Mouse (Mus musculus): ENCODE results near the gene Egln2.
A peak's percentile ranks its signal among the peaks of the same experiment; 100 is the strongest.

Gene Egln2

DNA sequence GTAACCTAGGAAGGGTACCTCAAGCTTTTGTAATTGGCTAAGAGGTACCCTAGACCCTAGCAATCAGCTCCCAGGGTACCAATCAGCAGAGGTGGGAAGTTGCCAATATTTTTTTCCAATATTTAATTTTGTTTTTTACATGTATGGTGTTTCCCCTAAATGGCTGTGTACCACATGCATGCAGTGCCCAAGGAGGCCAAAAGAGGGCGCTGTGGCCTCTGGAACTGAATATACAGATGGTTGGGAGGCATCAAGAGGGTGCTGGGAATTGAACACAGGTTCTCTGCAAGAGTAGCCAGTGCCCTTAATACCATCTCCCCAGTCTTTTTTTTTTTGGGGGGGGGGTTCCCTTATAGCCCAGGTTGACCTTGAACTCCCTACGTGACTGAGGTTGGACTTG, 35.2 kb downstream of the Egln2 start:
- DNase-seq (ENCODE audit: low read depth), result no peak

DNA sequence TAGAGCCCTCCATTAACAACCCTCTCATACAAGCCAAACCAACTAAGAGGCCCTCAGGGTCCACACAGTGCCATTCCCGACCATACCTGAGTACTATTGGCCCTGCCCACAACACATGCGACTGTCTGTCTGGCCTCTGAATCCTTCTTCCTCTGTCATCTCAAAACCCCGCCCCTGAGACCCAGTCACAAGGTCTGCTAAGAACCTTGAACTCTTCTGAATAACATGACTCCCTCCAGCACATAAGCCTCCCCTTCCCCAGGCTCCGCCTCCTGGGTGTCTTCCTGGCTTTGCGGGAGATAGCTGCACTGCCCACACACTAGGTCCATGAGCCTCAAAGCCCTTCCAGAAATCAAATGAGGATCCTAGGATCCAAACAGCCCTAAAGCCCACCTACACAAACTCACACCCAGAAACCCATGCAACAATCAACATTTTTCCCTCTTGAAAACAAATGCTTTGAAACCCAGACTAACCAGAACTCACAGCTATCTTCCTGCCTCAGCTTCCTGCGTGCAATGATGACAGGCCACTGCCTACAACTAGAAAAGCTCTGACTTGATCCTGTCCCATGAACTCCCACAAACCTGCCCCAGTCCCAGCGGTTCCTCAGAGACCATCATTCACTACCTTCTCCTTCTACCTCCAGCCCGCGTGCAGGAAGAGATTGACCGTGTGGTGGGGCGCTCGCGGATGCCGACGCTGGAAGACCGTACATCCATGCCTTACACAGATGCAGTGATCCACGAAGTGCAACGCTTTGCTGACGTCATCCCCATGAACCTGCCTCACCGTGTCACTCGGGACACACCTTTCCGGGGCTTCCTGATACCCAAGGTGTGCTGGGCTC, 35.9 kb downstream of the Egln2 start:
- DNase-seq (ENCODE audit: low read depth), result no peak

DNA sequence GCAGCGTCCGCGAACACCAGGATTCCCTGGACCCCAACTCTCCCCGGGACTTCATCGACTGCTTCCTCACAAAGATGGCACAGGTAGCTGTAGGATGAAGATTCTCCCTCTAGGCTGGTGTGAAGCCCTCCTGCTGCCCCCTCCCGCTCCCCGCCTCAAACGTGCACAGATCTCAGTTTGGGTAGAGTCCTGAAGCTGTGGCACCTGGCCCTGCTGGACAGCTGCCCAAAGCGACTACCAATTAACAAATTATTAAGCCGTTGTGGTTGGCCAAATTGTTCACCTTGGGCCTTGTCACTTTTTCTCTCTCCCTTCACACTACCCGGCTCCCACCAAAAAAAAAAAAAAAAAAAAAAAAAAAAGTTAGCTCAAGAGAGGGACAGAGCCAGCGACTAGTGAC, 36.8 kb downstream of the Egln2 start:
- DNase-seq (ENCODE audit: low read depth), result no peak

DNA sequence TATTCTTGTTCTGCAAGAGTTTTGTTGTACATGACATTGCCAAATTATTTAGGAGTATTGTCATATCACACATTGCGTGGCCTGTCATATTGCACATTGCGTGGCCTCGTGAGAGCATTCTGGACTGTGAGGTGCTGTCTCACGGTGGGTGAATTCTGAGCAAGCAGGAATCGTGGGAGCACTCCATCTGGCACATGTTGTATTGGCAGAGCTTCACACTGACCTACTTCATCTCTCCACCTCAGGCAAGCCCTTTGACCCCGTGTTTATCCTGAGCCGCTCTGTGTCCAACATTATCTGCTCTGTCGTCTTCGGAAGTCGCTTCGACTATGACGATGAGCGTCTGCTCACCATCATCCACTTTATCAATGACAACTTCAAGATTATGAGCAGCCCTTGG, 37.7 kb downstream of the Egln2 start:
- DNase-seq (ENCODE audit: low read depth), result no peak

DNA sequence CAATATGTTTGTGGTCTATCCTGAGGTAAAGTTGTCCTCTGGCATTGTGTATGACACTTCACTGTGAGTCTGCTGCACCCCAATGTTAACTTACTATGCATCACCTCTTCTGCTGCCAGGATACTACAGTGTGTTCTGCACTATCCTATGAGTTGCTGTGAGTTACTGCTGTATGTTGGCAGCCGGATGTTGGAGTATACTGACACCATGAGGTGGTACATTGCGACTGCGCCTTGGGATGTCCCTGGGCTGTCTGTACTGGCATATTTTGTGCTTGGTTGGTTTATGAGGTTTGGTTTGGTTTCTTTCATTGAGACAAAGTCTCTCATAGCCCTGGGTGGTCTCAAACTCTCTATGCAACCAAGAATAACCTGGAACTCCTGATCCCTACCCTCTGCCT, 38.4 kb downstream of the Egln2 start:
- DNase-seq (ENCODE audit: low read depth), result no peak

DNA sequence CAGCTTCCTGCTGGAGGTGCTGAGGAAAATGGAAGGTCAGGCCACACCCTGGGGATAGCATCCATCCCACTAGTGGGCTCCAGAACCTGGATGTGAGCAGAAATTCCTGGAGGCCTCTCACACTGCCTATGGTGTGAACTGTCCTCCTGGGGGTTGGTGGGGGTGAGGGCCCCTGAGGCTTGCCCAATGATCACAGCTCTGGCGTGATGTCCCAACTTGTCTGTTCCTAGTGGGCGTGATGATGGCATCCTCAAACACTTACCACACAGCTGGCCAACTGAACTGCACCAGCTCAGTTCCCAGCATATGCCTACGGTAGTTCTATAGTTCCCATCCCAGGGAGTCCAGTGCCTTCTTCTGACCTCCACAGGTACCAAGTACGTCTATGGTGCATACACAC, 41.6 kb downstream of the Egln2 start:
- DNase-seq (ENCODE audit: low read depth), result no peak

DNA sequence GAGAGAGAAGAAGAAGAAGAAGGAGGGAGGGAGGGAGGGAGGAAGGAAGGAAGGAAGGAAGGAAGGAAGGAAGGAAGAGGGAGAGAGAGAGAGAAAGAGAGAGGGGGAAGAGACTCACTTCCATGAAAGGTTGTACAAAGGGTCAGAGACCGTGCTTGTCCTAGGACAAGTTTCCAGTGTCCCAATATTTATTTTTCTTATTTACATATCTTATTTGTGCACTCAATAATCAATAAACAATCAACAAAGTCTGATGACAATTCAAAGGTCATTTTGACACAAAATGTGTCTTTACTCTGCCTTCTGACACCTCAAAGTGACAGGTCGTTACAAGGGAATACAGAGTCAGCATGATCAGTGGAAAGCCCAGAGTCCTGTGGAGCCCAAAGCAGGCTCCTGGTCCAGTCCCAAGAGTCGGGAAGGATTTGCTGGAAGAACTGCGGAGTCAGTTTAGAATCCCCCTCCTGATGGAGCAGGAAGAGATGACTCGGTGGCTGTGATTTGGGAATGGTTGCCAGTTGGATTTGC, 42.2 kb downstream of the Egln2 start:
- no peak for DNase-seq (ENCODE audit: low read depth)

DNA sequence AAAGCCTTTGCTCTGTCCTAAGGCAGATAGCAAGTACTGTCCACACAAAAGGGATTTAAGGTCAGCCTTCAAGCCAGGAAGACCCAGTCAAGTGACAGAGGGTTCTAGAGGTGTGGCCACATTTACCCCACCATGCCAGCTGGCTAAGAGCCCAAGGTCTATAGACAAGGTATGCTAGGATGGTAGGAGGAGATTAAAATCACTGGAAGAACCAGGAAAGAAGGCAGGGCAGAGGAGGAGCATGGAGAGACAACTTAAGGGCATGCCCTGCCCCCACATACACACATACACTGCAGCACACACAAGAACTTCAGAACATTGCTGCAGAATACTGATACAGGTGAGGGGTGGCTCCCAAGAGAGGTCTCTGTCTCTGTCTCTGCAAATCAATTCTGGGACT, 46.9 kb downstream of the Egln2 start, which contains the start of gene Cyp2f2:
Gene Cyp2f2, plus strand, starts transcription at position 234 of the 400 bp plus-strand sequence.
- DNase-seq (ENCODE audit: low read depth), result no peak

DNA sequence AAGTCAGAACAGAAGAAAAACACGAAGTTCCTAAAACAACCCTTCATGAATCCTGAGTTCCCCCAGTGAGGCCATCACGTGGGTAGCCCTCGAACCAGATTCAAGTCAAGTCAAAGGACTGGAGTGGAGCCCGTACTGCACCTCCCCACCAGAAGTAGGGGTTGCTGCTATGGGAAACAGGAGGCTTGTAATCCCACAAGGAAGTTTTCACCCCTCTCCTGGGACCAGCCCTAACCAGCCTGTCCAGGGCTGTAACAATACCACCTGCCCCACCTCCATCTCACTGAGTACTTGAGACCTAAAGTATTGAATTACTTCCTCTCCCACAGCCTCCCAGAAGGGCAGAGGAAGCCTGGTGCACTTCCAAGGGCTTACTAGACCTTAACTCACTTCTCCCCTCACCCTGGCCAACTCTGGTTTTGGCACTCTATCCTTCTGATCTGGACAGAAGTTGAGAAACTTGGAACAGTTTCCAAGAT, 48.5 kb downstream of the Egln2 start:
- peak; percentile 97 for DNase-seq (ENCODE audit: low read depth)

DNA sequence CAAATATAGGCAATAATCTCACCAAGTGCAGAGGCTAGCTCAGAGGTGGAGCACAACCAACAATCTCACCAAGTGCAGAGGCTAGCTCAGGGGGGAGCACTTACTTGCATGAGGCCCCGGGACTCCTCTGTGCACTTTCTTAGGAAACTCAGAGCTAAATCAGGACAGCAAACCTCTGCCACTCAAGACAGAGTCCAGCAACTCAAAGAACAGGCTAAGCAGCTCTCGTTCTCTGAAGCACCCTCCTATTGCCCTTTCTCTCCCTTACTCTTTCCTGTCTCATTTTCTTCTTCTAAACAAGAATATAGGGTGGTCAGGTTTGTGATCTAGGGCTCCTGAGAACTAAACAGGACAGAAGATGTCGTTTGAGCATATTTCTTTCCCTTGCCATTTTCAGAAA, 54.6 kb downstream of the Egln2 start:
- DNase-seq (ENCODE audit: low read depth), result no peak

DNA sequence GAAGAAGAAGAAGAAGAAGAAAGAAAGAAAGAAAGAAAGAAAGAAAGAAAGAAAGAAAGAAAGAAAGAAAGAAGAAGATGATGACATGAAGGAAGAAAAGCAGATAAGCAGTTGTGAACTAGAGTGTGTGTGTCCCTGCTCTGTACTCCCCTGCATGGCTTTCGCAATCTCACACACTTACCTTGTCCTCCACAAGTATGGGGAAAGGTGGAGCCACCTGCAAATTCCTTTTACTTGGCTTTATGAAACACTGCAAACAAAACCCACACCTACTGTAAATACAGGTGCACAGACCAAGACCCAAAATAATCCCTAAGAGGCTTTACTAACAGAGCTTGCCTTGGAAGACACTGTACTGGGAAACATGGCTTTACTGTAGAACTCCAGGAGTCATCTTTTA, 55.6 kb downstream of the Egln2 start:
- no peak for DNase-seq (ENCODE audit: low read depth)

DNA sequence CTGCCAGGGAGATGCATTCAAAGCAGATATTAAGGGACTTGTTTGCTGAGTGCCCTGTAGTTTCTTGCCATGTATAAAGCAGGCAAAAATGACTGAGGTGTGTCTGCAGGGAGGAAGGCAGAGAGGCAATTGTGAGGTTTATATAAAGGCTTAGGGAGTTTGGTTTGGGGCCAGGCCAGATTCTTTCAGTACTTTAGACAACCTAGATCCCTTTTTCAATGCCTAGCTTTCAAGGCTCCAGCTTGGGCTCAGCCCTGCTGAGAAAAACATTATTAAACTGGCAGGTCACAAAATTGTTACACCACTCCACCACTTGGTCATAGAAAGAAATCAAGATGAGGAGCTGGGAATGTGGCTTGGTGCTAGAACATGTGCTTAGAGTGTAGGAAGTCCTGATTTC, 56.3 kb downstream of the Egln2 start:
- no peak for DNase-seq (ENCODE audit: low read depth)
